Mouse (Mus musculus): ENCODE results near the gene Itprid2. TPM values are rescaled to one million over a fixed set of nuclear protein-coding genes. Genes with fewer than 3 reads are reported as not detected.

The Itprid2 gene
- polyA plus RNA-seq, 1 experiment from 2014 or later, result 5.6 TPM

DNA sequence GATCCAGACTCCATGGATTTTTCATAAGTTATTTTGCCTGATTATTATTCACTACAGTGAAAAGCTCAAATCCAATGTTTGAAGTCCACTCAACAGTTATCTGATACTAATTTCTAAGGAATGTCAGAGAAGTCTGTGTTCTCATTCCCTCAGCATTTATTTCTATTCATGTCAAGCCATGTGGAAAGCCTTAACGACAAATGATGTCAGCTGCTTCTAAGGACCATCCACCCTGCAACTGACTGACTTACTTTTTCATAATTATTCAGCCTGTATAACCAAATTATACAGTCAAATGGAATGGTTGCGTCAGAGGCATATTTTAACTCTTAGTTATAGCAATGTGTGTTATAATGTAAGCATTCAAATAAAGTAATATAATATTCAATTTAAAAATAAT is 80.8 kb downstream of the Itprid2 start:
- H3K36me3 ChIP-seq, result no peaks in the 10 kb centered on the region
- no peak for ATAC-seq (replicated peaks; ENCODE audit: insufficient number of reproducible peaks, insufficient read depth, low FRiP score, low read depth)
- WGBS, result 69% methylated on average over 2 of the region's 2 CpGs
- H3K27me3 ChIP-seq, result no peaks in the 10 kb centered on the region
- no peak overlapping the region for H3K4me3 ChIP-seq
- H3K9me3 ChIP-seq (replicated peaks), result no peaks in the 10 kb centered on the region
- H3K4me2 ChIP-seq, result no peak overlapping the region
- H3K9ac ChIP-seq, result no peak overlapping the region
- peaks cover 12% of the 10 kb centered on the region for H3K4me1 ChIP-seq (replicated peaks)
- no peak overlapping the region for H3K27ac ChIP-seq

GRCm38 (mm10) chr2:79717846-79718245 is 82.7 kb downstream of the Itprid2 start:
- Histone ChIP-seq H3K36me3 (no peaks in the 10 kb centered on the region), H3K9ac (no peak overlapping the region), H3K4me2 (no peak overlapping the region), H3K4me3 (no peak overlapping the region), H3K9me3 (replicated peaks) (no peaks in the 10 kb centered on the region), H3K27ac (no peak overlapping the region), H3K27me3 (no peaks in the 10 kb centered on the region), H3K4me1 (replicated peaks) (peaks cover 10% of the 10 kb centered on the region)
- ATAC-seq (replicated peaks; ENCODE audit: insufficient number of reproducible peaks, insufficient read depth, low FRiP score, low read depth), result no peak

DNA sequence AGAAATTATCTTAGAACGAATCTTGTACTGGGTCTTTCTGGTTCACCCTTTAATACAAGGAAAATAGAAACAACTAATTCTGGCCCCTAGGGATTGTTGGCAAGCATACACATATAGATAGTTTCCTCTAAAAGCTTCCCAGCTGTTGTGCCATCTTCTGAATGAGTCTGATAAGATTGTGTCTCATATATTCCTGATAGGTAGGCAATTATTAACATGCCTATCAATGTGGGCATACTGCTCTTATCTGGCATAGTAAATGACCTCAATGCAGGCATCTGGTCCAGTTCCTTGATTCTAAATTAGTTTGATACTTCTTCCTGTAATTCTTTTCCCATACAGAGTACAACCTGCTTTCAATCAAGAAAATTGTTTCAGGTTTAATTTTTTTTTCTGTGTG is 87.3 kb downstream of the Itprid2 start:
- no peak overlapping the region for H3K27ac ChIP-seq
- WGBS, result 74% methylated on average over 1 of the region's 1 CpGs
- H3K36me3 ChIP-seq, result no peaks in the 10 kb centered on the region
- H3K9ac ChIP-seq, result no peak overlapping the region
- no peak for ATAC-seq (replicated peaks; ENCODE audit: insufficient number of reproducible peaks, insufficient read depth, low FRiP score, low read depth)
- H3K4me3 ChIP-seq, result no peak overlapping the region
- no peak overlapping the region for H3K4me2 ChIP-seq
- no peaks in the 10 kb centered on the region for H3K4me1 ChIP-seq (replicated peaks)
- 0 out of 2 replicates have a peak, but pooled peaks cover under 1% of the 10 kb centered on the region for H3K27me3 ChIP-seq
- no peaks in the 10 kb centered on the region for H3K9me3 ChIP-seq (replicated peaks)

Other genes starting within 250 kb of the Itprid2 start
- gene Neurod1, start 178.6 kb upstream of the Itprid2 start, polyA plus RNA-seq (2015; fragmentation: Nextera tagmentation; extraction: Ambion mirVana), result 0.08 TPM in 1 of 2 replicates, not detected in the other
- gene Cerkl, start 178.6 kb upstream of the Itprid2 start, polyA plus RNA-seq (2015; fragmentation: Nextera tagmentation; extraction: Ambion mirVana), result 0.42 and 1.7 TPM in 2 replicates
- gene Ppp1r1c, start 72.4 kb downstream of the Itprid2 start, polyA plus RNA-seq (2015; fragmentation: Nextera tagmentation; extraction: Ambion mirVana), result 0.13 and 0.61 TPM in 2 replicates

Measured in heart, embryonic 15.5 days (tissue).